Mouse (Mus musculus) liver, embryonic 14.5 days (tissue): ENCODE results near the gene Cdx2. TPM values are rescaled to one million over a fixed set of nuclear protein-coding genes. Genes with fewer than 3 reads are reported as not detected.

Source experiments
- ATAC-seq: fragments of 200-750 bp; cut with Nextera tagmentation; 2 replicates; pipeline ENCODE4 v1.8.0; 2017; ENCODE audit warnings: moderate number of reproducible peaks, mild to moderate bottlenecking, moderate library complexity; ENCODE audit not compliant: insufficient read depth
- DNase-seq, 3 experiments: peaks; one replicate each; pipeline ENCODE4 v3.0.0-alpha.2; 2012 to 2013; ENCODE audit warnings: low read depth in 3 of 3, low spot score in 3 of 3
- H3K27ac ChIP-seq: fragments of 300-500 bp; sonication (generic); 2 replicates; pipeline ENCODE4 v1.5.1; 2014; ENCODE audit warnings: moderate library complexity, mild to moderate bottlenecking, control low read depth, inconsistent platforms
- H3K27me3 ChIP-seq: fragments of 300-500 bp; sonication (generic); 2 replicates; pipeline ENCODE4 v1.6.1; 2014; ENCODE audit warnings: mild to moderate bottlenecking, low read length, moderate library complexity; ENCODE audit not compliant: control insufficient read depth, insufficient read depth
- H3K36me3 ChIP-seq: fragments of 300-500 bp; sonication (generic); replicated peaks from 2 replicates; pipeline ENCODE4 v1.6.1; 2014; ENCODE audit warnings: low read depth; ENCODE audit not compliant: control insufficient read depth, insufficient read depth
- H3K4me1 ChIP-seq, 2 experiments: fragments of 200-500 bp in 1 of 2; fragments of 300-500 bp in 1 of 2; sonication (generic) in 1 of 2; replicated peaks; 2 replicates each; pipeline ENCODE4 v1.6.1; 2012 to 2014; ENCODE audit warnings: antibody characterized with exemption in 1 of 2, inconsistent platforms in 1 of 2, low read length in 1 of 2; ENCODE audit not compliant: control insufficient read depth in 2 of 2, insufficient read depth in 2 of 2
- H3K4me2 ChIP-seq: fragments of 300-500 bp; sonication (generic); 2 replicates; pipeline ENCODE4 v1.6.1; 2014; ENCODE audit warnings: low read depth, mild to moderate bottlenecking, control low read depth, moderate library complexity
- H3K4me3 ChIP-seq, 2 experiments: fragments of 200-500 bp in 1 of 2; fragments of 300-500 bp in 1 of 2; sonication (generic) in 1 of 2; 2 replicates each; pipeline ENCODE4 v1.5.1; 2012 to 2014; ENCODE audit warnings: low read depth in 2 of 2, low read length in 2 of 2, mild to moderate bottlenecking in 2 of 2, control low read depth in 1 of 2, inconsistent platforms in 1 of 2, moderate library complexity in 1 of 2; ENCODE audit not compliant: insufficient read depth in 1 of 2
- H3K9ac ChIP-seq: fragments of 300-500 bp; sonication (generic); replicated peaks from 2 replicates; pipeline ENCODE4 v1.6.1; 2014; ENCODE audit warnings: mild to moderate bottlenecking, control low read depth, moderate library complexity
- H3K9me3 ChIP-seq: fragments of 300-500 bp; sonication (generic); 2 replicates; pipeline ENCODE4 v1.6.1; 2016; ENCODE audit warnings: low read length, mixed read lengths; ENCODE audit not compliant: control insufficient read depth
- CTCF ChIP-seq: IDR thresholded peaks from 2 replicates; pipeline ENCODE4 v1.5.1; 2016; ENCODE audit warnings: antibody characterized with exemption, low read depth, control low read depth
- EP300 ChIP-seq: IDR thresholded peaks from 2 replicates; pipeline ENCODE4 v1.6.1; 2016; ENCODE audit warnings: antibody characterized with exemption, low read depth
- WGBS: fragments of 180-500 bp; shearing (Covaris S2); extraction: QIAGEN DNeasy Blood & Tissue Kit; methylation state at CpG from one replicate; pipeline ENCODE4 v1.1.7; 2014; ENCODE audit not compliant: insufficient replicate concordance; 5-methylcytosine and 5-hydroxymethylcytosine counted together
- polyA plus RNA-seq, 2 experiments: library from polyadenylated mRNA; depleted of rRNA in 1 of 2; stranded (reverse) in 1 of 2; unstranded in 1 of 2; fragments of >200 nt; fragmentation: Nextera tagmentation in 1 of 2; extraction: Ambion mirVana in 1 of 2; gene quantifications; 2 replicates each; pipeline versions ENCODE4 v1.2.1 to v1.2.3; 2012 to 2014

Gene Cdx2
- polyA plus RNA-seq, 2 experiments, result not detected

- H3K27me3 ChIP-seq, result peaks cover 83% of the 10 kb centered on the region
- no peaks in the 10 kb centered on the region for H3K9me3 ChIP-seq
- TF ChIP-seq EP300, result no peak
- no peak for TF ChIP-seq CTCF
- no peak overlapping the region for H3K27ac ChIP-seq
- no peak overlapping the region for H3K4me3 ChIP-seq
- H3K4me2 ChIP-seq, result no peak overlapping the region
- no peaks in the 10 kb centered on the region for H3K4me1 ChIP-seq
- no peak overlapping the region for H3K9ac ChIP-seq
- H3K36me3 ChIP-seq, result no peaks in the 10 kb centered on the region
- DNase-seq, result no peak
- WGBS, result 4% methylated on average over 29 of the region's 29 CpGs
- ATAC-seq, result no peak
These were observed 36.1 kb downstream of the Cdx2 start for GRCm38 (mm10) chr5:147270673-147271655.

DNA sequence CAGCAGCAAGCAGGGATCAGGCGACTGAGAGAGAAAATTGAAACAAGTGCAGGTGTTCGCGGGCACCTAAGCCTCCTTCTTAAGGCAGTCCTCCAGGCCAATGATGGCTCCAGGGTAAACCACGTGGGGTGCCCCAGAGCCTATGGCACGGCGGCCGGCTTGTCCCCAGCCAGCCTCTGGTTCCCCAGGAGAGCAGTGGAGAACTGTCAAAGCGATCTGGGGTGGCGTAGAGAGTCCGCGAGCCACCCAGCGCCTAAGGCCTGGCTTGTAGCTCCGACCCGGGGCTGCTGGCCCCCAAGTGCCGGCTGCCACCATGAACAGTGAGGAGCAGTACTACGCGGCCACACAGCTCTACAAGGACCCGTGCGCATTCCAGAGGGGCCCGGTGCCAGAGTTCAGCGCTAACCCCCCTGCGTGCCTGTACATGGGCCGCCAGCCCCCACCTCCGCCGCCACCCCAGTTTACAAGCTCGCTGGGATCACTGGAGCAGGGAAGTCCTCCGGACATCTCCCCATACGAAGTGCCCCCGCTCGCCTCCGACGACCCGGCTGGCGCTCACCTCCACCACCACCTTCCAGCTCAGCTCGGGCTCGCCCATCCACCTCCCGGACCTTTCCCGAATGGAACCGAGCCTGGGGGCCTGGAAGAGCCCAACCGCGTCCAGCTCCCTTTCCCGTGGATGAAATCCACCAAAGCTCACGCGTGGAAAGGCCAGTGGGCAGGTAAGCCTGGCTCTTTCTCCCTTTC, 37.0 kb downstream of the Cdx2 start, which contains the start of gene Pdx1:
Gene Pdx1, plus strand, starts transcription at position 34 of the 747 bp plus-strand sequence.
- ATAC-seq, result no peak
- no peak for DNase-seq
- Histone ChIP-seq H3K9ac (no peak within 1 kb of the TSS), H3K4me1 (no peaks in the 10 kb centered on the region), H3K4me3 (no peak within 1 kb of the TSS), H3K4me2 (no peak within 1 kb of the TSS), H3K9me3 (no peaks in the 10 kb centered on the region), H3K27me3 (peaks cover 76% of the 10 kb centered on the region), H3K36me3 (no peaks in the 10 kb centered on the region), H3K27ac (no peak within 1 kb of the TSS)
- 1% methylated on average over 44 of the region's 44 CpGs for WGBS
- no peak for TF ChIP-seq EP300
- no peak for TF ChIP-seq CTCF

GRCm38 (mm10) chr5:147269371-147269770, 37.7 kb downstream of the Cdx2 start:
- Histone ChIP-seq H3K27me3 (peaks cover 70% of the 10 kb centered on the region), H3K27ac (no peak overlapping the region), H3K4me2 (no peak overlapping the region), H3K4me3 (no peak overlapping the region), H3K4me1 (no peaks in the 10 kb centered on the region), H3K9ac (no peak overlapping the region), H3K36me3 (no peaks in the 10 kb centered on the region), H3K9me3 (no peaks in the 10 kb centered on the region)
- 4% methylated on average over 6 of the region's 6 CpGs for WGBS
- TF ChIP-seq CTCF (no peak), EP300 (no peak)
- DNase-seq (no peak), ATAC-seq (no peak)

GRCm38 (mm10) chr5:147268728-147269127, 38.3 kb downstream of the Cdx2 start:
- ATAC-seq, result no peak
- Histone ChIP-seq H3K4me3 (no peak overlapping the region), H3K4me1 (no peaks in the 10 kb centered on the region), H3K9ac (no peak overlapping the region), H3K4me2 (no peak overlapping the region), H3K27ac (no peak overlapping the region), H3K9me3 (no peaks in the 10 kb centered on the region), H3K36me3 (no peaks in the 10 kb centered on the region), H3K27me3 (peaks cover 65% of the 10 kb centered on the region)
- no peak for DNase-seq
- 4% methylated on average over 8 of the region's 8 CpGs for WGBS
- TF ChIP-seq CTCF (no peak), EP300 (no peak)

DNA sequence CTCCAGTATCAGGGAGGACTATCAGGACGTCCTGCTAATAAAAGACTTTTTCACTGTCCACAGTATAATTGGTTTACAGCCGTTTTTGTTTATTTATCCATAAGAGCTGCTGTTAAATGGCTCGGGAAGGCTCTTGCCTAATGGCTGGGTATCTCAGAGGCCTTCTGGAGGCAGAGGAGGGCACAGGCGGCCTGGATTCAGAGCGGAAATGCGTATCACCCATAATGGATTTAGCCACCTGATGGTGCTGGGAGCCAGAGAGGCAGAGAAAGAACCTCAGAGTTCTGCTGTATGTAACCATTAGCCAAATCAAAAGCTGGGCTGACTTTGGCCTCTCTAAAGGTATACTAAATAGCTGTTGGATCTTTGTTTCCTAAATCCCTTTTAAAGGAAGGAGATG, 39.6 kb downstream of the Cdx2 start:
- TF ChIP-seq CTCF (no peak), EP300 (no peak)
- Histone ChIP-seq H3K36me3 (no peaks in the 10 kb centered on the region), H3K9ac (no peak overlapping the region), H3K4me2 (no peak overlapping the region), H3K27me3 (peaks cover 52% of the 10 kb centered on the region), H3K27ac (no peak overlapping the region), H3K4me1 (no peaks in the 10 kb centered on the region; a peak in 1 of 4 replicates), H3K4me3 (no peak overlapping the region), H3K9me3 (no peaks in the 10 kb centered on the region)
- DNase-seq (no peak), ATAC-seq (no peak)
- whole genome bisulfite sequencing, result 15% methylated on average over 6 of the region's 6 CpGs
